Mouse (Mus musculus): ENCODE results near the gene St6galnac3. TPM values are rescaled to one million over a fixed set of nuclear protein-coding genes. Genes with fewer than 3 reads are reported as not detected.

Gene St6galnac3
- 25.6 and 29.1 TPM in 2 replicates for polyA plus RNA-seq (2014; fragmentation: Nextera tagmentation; extraction: Ambion mirVana)

DNA sequence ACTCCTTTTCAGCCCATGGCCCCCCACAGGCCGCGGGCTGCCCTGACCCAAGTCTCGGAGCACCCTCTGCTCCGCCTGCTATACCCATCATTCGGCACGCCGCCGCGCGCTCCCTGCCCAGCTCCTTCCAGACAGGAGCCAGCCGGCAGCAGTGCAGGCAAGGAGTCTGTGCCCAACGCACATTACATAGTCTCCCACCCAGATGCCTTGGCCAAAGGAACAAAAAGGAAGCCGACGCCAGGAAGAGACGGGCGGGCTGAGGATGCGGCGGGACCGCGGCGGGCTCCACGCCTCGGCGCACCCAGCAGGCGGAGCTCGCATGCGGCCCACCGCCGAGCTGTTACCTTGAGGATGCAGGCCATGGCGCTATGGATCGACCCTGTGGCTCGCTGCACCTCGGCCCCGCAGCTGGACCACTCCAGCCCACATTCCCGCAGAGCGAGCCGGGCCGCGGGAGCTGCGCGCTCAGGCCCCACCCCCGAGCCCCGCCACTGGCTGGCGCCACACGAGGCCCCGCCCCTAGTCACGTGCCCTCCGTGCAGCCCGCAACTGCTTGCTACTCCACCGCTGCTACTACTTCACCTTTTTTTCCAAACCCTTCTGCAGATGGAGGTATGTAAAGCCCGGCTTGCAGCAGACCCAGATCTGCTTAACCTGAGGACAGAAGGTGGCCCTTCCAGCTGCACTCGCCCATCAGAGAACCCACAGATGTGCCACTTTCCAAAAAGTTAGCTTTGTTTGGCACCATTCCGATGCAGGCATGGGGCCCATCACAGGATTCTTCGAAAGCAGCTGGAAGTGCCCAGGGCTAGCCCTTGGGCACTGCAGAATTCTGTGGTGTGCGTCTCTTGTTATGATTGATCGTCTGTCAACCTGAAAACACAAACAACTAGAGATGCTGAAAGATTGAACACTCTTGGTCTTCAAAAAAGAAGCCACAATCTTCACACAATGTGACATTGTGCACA lies at the start of gene St6galnac3:
TSS of gene St6galnac3 (minus strand) at position 474 of the 968 bp plus-strand sequence.
- peak within 1 kb of the TSS; percentile 85 for H3K27ac ChIP-seq (ENCODE audit: low read depth, low read length)
- H3K4me1 ChIP-seq (ENCODE audit: control insufficient read depth, insufficient read depth, low read length), result peaks cover 11% of the 10 kb centered on the region
- H3K27me3 ChIP-seq (ENCODE audit: control insufficient read depth, insufficient read depth, low read length), result no peaks in the 10 kb centered on the region
- ATAC-seq (ENCODE audit: low read depth), result peak; percentile 98
- peak within 1 kb of the TSS; percentile 83 for H3K9ac ChIP-seq (replicated peaks; ENCODE audit: low read depth, low read length)
- H3K9me3 ChIP-seq (ENCODE audit: control insufficient read depth, low read length), result no peaks in the 10 kb centered on the region
- H3K4me2 ChIP-seq (ENCODE audit: low read depth, low read length), result peak within 1 kb of the TSS; percentile 94
- peak within 1 kb of the TSS; percentile 72 for H3K4me3 ChIP-seq (ENCODE audit: low read depth, low read length)
- WGBS, result 3% methylated on average over 49 of the region's 56 CpGs
- H3K36me3 ChIP-seq (ENCODE audit: control insufficient read depth, insufficient read depth, low read length), result no peaks in the 10 kb centered on the region

DNA sequence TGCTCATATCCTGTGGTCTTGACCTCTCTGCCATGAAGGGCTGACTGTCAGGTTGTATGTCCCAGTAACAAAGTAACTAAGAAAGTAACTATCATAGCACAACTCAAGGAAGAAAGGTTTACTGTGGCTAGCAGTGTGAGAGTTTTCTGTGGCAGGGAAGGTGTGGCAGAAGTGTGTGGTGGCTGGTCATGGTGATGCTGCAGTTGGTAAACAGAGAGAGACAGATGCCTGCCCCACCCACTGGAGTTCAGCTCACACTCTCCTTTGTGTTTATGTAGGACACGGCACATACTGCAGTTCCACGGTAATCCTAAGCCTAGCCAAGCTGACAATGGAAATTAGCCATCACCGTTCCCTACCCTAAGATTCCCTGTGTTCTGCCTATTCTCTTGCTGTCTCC lies 49.6 kb upstream of the St6galnac3 start:
- Histone ChIP-seq H3K36me3 (ENCODE audit: control insufficient read depth, insufficient read depth, low read length) (no peaks in the 10 kb centered on the region), H3K4me1 (ENCODE audit: control insufficient read depth, insufficient read depth, low read length) (no peaks in the 10 kb centered on the region), H3K4me2 (ENCODE audit: low read depth, low read length) (no peak overlapping the region), H3K4me3 (ENCODE audit: low read depth, low read length) (no peak overlapping the region), H3K9me3 (ENCODE audit: control insufficient read depth, low read length) (no peaks in the 10 kb centered on the region), H3K27me3 (ENCODE audit: control insufficient read depth, insufficient read depth, low read length) (no peaks in the 10 kb centered on the region), H3K9ac (replicated peaks; ENCODE audit: low read depth, low read length) (no peak overlapping the region), H3K27ac (ENCODE audit: low read depth, low read length) (no peak overlapping the region)
- WGBS, result 82% methylated on average over 3 of the region's 3 CpGs
- ATAC-seq (ENCODE audit: low read depth), result no peak

DNA sequence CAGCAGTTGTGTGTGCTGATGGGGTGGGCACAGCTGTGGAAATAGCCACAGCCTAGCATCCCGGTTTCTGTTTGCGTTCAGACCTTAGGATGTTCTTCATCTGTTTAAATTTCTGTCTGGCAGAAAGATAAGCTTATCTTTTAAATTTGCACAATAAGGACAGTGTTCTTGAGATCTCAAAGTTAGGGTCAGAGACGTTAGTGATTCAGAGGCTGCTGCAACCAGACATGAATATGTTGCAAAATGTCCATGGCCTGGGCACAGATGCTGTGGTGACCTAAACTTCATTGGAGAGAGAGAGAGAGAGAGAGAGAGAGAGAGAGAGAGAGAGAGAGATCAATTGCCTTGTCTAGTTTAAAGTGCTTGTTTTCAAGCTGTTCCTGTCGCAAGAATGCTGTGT lies 46.5 kb upstream of the St6galnac3 start:
- no peak for ATAC-seq (ENCODE audit: low read depth)
- WGBS, result 81% methylated on average over 4 of the region's 4 CpGs
- Histone ChIP-seq H3K4me2 (ENCODE audit: low read depth, low read length) (no peak overlapping the region), H3K27ac (ENCODE audit: low read depth, low read length) (no peak overlapping the region), H3K9ac (replicated peaks; ENCODE audit: low read depth, low read length) (no peak overlapping the region), H3K36me3 (ENCODE audit: control insufficient read depth, insufficient read depth, low read length) (no peaks in the 10 kb centered on the region), H3K4me3 (ENCODE audit: low read depth, low read length) (no peak overlapping the region), H3K9me3 (ENCODE audit: control insufficient read depth, low read length) (no peaks in the 10 kb centered on the region), H3K27me3 (ENCODE audit: control insufficient read depth, insufficient read depth, low read length) (no peaks in the 10 kb centered on the region), H3K4me1 (ENCODE audit: control insufficient read depth, insufficient read depth, low read length) (no peaks in the 10 kb centered on the region)

DNA sequence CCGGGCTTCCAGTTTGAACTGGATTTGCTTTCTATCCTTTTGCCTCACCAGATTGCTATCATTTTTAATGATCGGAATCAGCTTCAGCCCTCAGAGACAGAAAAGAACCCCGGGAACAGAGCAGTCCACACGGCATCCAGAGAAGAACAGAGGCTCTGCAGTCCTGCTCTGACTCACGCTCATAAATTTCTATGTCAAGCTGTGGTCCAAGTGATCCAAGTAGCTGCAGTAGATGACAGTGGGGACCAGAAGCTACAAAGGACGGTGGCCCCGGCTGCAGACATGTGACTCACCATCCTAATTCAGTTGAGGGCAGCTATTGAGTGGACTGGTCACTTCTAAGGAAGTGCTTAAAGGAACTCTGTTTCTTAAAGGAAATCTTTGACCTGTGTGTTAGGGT lies 45.6 kb upstream of the St6galnac3 start:
- no peak overlapping the region for H3K4me3 ChIP-seq (ENCODE audit: low read depth, low read length)
- H3K4me2 ChIP-seq (ENCODE audit: low read depth, low read length), result no peak overlapping the region
- ATAC-seq (ENCODE audit: low read depth), result no peak; the same call in 1 of the 2 replicates
- H3K4me1 ChIP-seq (ENCODE audit: control insufficient read depth, insufficient read depth, low read length), result no peaks in the 10 kb centered on the region
- no peaks in the 10 kb centered on the region for H3K9me3 ChIP-seq (ENCODE audit: control insufficient read depth, low read length)
- no peak overlapping the region for H3K27ac ChIP-seq (ENCODE audit: low read depth, low read length)
- H3K27me3 ChIP-seq (ENCODE audit: control insufficient read depth, insufficient read depth, low read length), result no peaks in the 10 kb centered on the region
- no peak overlapping the region for H3K9ac ChIP-seq (replicated peaks; ENCODE audit: low read depth, low read length)
- H3K36me3 ChIP-seq (ENCODE audit: control insufficient read depth, insufficient read depth, low read length), result no peaks in the 10 kb centered on the region
- WGBS, result 28% methylated on average over 7 of the region's 7 CpGs

DNA sequence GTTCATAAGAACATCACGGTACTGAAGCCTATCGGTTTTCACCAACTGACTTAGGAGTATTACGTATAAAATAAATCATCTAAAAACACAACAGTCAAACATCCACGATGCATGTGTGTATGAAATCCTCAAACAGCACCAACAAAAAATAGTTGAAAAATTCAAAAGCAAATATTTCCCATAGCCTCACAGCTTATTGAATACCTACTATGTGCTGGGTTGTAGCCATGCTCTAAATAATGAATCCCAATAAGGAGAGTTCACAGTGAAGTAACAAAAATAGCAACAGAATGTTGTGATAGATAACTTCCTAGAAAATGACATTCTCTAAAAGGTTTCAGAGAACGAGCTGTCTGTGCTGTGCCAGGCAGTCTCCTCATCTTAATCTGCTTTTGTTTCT lies 44.2 kb upstream of the St6galnac3 start:
- Histone ChIP-seq H3K9me3 (ENCODE audit: control insufficient read depth, low read length) (no peaks in the 10 kb centered on the region), H3K27ac (ENCODE audit: low read depth, low read length) (no peak overlapping the region), H3K9ac (replicated peaks; ENCODE audit: low read depth, low read length) (no peak overlapping the region), H3K4me2 (ENCODE audit: low read depth, low read length) (no peak overlapping the region), H3K36me3 (ENCODE audit: control insufficient read depth, insufficient read depth, low read length) (no peaks in the 10 kb centered on the region), H3K4me3 (ENCODE audit: low read depth, low read length) (no peak overlapping the region), H3K4me1 (ENCODE audit: control insufficient read depth, insufficient read depth, low read length) (no peaks in the 10 kb centered on the region), H3K27me3 (ENCODE audit: control insufficient read depth, insufficient read depth, low read length) (no peaks in the 10 kb centered on the region)
- no peak for ATAC-seq (ENCODE audit: low read depth)
- WGBS, result 89% methylated on average over 5 of the region's 5 CpGs

DNA sequence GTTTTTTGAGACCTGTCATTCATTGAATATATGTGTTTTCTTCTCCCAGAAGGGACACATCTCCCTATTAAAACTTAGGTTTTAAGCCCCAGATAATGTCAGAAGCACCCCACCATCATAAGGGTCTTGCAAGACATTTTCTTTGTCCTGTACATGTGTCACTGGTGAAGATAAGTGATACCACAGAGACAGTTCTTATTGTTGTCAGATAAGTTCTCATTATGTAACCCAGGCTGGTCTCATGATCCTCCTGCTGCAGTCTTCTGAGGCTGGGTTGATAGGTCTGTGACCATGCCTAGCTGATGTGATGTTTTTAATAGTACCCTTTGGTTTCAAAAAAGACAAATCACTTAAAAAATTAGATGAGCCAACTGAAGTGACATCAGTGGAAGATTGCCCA lies 40.2 kb upstream of the St6galnac3 start:
- Histone ChIP-seq H3K27ac (ENCODE audit: low read depth, low read length) (no peak overlapping the region), H3K9me3 (ENCODE audit: control insufficient read depth, low read length) (no peaks in the 10 kb centered on the region), H3K4me3 (ENCODE audit: low read depth, low read length) (no peak overlapping the region), H3K9ac (replicated peaks; ENCODE audit: low read depth, low read length) (no peak overlapping the region), H3K4me1 (ENCODE audit: control insufficient read depth, insufficient read depth, low read length) (no peaks in the 10 kb centered on the region), H3K27me3 (ENCODE audit: control insufficient read depth, insufficient read depth, low read length) (no peaks in the 10 kb centered on the region), H3K36me3 (ENCODE audit: control insufficient read depth, insufficient read depth, low read length) (no peaks in the 10 kb centered on the region), H3K4me2 (ENCODE audit: low read depth, low read length) (no peak overlapping the region)
- ATAC-seq (ENCODE audit: low read depth), result no peak

DNA sequence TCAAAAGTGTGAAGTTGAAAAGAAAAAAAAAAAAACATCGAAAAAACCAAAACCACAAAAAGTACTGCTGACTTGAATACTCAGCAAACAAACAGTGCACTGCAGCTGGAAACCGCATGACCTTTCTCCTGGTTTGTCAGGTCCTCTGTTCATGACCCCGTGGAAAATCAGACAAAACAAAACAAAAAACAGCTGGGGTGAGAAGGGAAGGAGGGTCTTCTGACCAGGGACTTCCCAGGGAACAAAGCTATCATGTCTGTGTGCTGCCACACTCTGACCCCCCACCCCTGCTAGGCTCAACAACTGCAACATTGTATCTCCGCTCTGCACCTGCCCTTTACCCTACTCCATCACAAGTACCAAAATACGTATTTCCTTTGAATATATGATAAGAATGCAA lies 39.8 kb upstream of the St6galnac3 start:
- Histone ChIP-seq H3K9me3 (ENCODE audit: control insufficient read depth, low read length) (no peaks in the 10 kb centered on the region), H3K4me1 (ENCODE audit: control insufficient read depth, insufficient read depth, low read length) (no peaks in the 10 kb centered on the region), H3K27me3 (ENCODE audit: control insufficient read depth, insufficient read depth, low read length) (no peaks in the 10 kb centered on the region), H3K36me3 (ENCODE audit: control insufficient read depth, insufficient read depth, low read length) (no peaks in the 10 kb centered on the region), H3K4me3 (ENCODE audit: low read depth, low read length) (no peak overlapping the region), H3K4me2 (ENCODE audit: low read depth, low read length) (no peak overlapping the region), H3K27ac (ENCODE audit: low read depth, low read length) (no peak overlapping the region), H3K9ac (replicated peaks; ENCODE audit: low read depth, low read length) (no peak overlapping the region)
- WGBS, result 22% methylated on average over 5 of the region's 5 CpGs
- ATAC-seq (ENCODE audit: low read depth), result no peak

DNA sequence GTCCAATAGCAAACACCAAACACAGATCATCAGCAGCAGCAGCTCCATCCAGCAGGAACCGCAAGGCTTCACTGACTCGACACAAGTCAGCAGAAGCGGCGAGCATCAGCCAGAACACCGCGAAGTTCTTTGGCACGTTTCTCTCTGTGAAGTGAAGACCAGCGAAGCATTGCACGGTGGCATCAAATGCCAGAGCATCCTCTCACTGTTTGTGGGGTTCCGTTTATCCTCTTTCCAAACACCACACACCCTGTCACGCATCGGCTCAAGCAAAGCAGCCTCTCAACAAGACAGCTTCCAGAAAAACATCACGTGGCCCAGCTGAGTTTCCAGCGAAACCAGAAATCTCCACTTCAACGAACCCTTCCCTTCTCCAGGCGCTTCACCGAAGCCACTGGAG lies 36.2 kb upstream of the St6galnac3 start:
- no peak overlapping the region for H3K9ac ChIP-seq (replicated peaks; ENCODE audit: low read depth, low read length)
- 88% methylated on average over 17 of the region's 17 CpGs for WGBS
- no peak for ATAC-seq (ENCODE audit: low read depth)
- no peak overlapping the region for H3K27ac ChIP-seq (ENCODE audit: low read depth, low read length)
- no peak overlapping the region for H3K4me3 ChIP-seq (ENCODE audit: low read depth, low read length)
- no peaks in the 10 kb centered on the region for H3K36me3 ChIP-seq (ENCODE audit: control insufficient read depth, insufficient read depth, low read length)
- no peaks in the 10 kb centered on the region for H3K9me3 ChIP-seq (ENCODE audit: control insufficient read depth, low read length)
- no peaks in the 10 kb centered on the region for H3K27me3 ChIP-seq (ENCODE audit: control insufficient read depth, insufficient read depth, low read length)
- no peaks in the 10 kb centered on the region for H3K4me1 ChIP-seq (ENCODE audit: control insufficient read depth, insufficient read depth, low read length)
- no peak overlapping the region for H3K4me2 ChIP-seq (ENCODE audit: low read depth, low read length)

DNA sequence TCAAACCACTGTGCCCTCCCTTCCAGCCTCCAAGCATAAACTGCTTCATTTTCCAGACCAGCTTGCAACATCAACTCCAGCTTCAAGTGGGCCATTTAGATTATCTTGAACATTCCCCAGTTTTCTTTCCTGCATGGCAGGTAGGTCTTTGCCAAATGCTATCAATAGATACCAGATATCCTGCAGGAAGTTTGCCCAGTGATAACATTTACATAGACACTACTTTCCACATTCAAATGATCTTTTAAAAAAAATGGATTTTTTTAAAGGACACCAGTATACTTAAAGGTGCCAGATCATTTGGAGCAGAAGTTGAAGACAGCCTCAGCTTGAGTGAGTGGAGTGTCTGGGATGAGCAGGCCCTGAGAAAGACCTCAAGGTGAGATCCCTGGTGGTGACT lies 34.3 kb upstream of the St6galnac3 start:
- no peak overlapping the region for H3K27ac ChIP-seq (ENCODE audit: low read depth, low read length)
- H3K9me3 ChIP-seq (ENCODE audit: control insufficient read depth, low read length), result no peaks in the 10 kb centered on the region
- no peaks in the 10 kb centered on the region for H3K27me3 ChIP-seq (ENCODE audit: control insufficient read depth, insufficient read depth, low read length)
- H3K4me3 ChIP-seq (ENCODE audit: low read depth, low read length), result no peak overlapping the region
- no peak for ATAC-seq (ENCODE audit: low read depth)
- H3K36me3 ChIP-seq (ENCODE audit: control insufficient read depth, insufficient read depth, low read length), result no peaks in the 10 kb centered on the region
- H3K4me2 ChIP-seq (ENCODE audit: low read depth, low read length), result no peak overlapping the region
- no peak overlapping the region for H3K9ac ChIP-seq (replicated peaks; ENCODE audit: low read depth, low read length)
- no peaks in the 10 kb centered on the region for H3K4me1 ChIP-seq (ENCODE audit: control insufficient read depth, insufficient read depth, low read length)

Measured in neural tube, embryonic 14.5 days (tissue).